Mouse (Mus musculus): ENCODE measurements around the gene Fam168a. TPM values are rescaled to one million over a fixed set of nuclear protein-coding genes. Genes with fewer than 3 reads are reported as not detected.
A peak's percentile ranks its signal among the peaks of the same experiment; 100 is the strongest.

Gene Fam168a
- polyA plus RNA-seq (2015; fragmentation: Nextera tagmentation; extraction: Ambion mirVana), result 13.2 and 14.6 TPM in 2 replicates

DNA sequence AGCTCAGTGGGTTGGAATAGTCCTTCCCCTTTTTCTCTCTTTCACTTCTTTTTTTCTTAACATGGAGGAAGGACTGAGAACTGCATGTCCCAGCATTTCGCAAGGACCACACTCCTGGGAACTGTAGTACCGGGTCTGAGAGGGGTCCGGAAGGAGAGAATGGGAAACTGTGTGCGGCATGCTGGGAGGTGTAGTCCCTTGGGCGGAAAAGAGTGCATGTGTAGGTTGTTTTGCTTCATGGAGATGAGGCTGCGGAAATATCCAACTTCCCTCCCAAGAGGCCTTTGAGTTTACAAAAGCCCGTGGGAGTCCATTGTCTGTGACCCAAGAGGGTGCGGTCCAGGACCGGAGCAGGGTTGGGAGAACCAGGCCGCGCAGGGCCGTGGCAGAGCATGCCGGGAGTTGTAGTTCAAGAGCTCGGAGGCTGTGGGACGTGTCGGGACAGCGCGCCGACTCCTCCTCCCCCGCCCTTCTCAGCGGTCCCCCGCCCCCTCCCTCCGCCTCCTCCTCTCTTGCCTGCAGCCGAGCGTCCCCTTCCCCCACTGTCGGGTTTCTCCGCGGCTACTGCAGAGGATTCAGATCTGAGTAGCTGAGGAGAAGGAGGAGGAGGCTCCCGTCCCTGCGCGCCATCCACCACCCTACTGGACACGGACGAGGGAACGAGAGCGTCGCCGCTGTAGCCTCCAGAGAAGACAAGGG is at the start of gene Fam168a:
Fam168a (plus strand) TSS at position 493 of the 699 bp plus-strand sequence.
- H3K4me1 ChIP-seq (replicated peaks; ENCODE audit: control insufficient read depth, insufficient read depth, low read length), result 0 out of 2 replicates have a peak, but pooled peaks cover 6% of the 10 kb centered on the region
- H3K9ac ChIP-seq (ENCODE audit: low read depth, low read length), result peak within 1 kb of the TSS; percentile 85
- H3K36me3 ChIP-seq (ENCODE audit: control insufficient read depth, insufficient read depth), result no peaks in the 10 kb centered on the region
- peak within 1 kb of the TSS; percentile 76 for H3K27ac ChIP-seq (ENCODE audit: low read depth, low read length)
- TF ChIP-seq CTCF (IDR thresholded peaks at IDR 0.05; ENCODE audit: low read depth), result peak; percentile 50
- H3K27me3 ChIP-seq (replicated peaks; ENCODE audit: control insufficient read depth, insufficient read depth, low read length), result no peaks in the 10 kb centered on the region
- under 1% methylated on average over 33 of the region's 37 CpGs for WGBS
- no peaks in the 10 kb centered on the region for H3K9me3 ChIP-seq (ENCODE audit: control insufficient read depth)
- peak within 1 kb of the TSS; percentile 89 for H3K4me2 ChIP-seq (replicated peaks; ENCODE audit: low read depth)
- peak within 1 kb of the TSS; percentile 85 for H3K4me3 ChIP-seq (ENCODE audit: low read depth, low read length)
- peak; percentile 99 for ATAC-seq

DNA sequence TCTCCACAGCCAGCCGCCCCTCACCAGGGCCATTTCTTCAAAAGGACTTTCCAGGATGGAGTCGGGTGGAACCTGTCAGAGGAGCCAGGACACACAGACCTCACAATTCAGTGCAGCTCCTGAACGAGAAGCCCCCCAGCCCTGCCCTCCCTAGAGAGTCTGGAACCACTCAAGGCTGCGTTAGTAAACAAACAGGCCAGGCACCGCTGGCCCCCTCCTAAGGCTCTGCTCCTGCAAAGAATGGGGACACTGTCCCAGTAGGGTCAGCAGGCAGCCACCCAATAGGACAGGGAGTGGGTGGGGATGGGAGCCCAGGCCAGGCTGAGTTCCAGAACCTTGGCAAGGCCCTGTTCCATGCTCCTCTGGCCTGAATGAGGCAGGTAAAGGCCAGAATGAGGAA is 49.7 kb upstream of the Fam168a start:
- WGBS, result 44% methylated on average over 5 of the region's 5 CpGs

DNA sequence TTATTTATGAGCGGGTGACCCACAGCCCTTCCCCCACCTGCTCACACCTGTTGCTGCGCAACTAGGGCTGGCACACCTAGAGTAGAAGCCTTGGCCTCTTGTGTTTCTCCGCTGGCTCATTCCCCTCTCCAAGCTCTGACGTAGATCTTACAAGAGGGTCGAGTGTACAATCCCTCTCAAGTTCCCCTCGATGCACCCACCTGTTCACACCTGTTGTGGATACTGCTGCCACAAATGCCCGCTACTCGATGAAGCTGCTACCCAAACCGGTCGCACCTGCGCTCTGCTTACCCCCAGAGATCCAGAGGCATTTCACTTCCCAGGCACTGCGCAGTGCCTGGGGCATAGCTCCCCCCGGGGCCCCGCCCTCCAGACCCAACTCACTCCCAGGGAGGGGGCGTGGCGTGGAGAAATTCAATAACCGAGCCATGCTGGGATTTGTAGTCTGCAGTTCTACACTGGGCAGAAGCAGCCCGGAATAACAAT is 48.3 kb upstream of the Fam168a start:
- 0 out of 2 replicates have a peak, but pooled peaks cover 3% of the 10 kb centered on the region for H3K4me1 ChIP-seq (replicated peaks; ENCODE audit: control insufficient read depth, insufficient read depth, low read length)
- H3K4me3 ChIP-seq (ENCODE audit: low read depth, low read length), result peak overlapping the region; percentile 8
- H3K27me3 ChIP-seq (replicated peaks; ENCODE audit: control insufficient read depth, insufficient read depth, low read length), result no peaks in the 10 kb centered on the region
- no peak overlapping the region for H3K9ac ChIP-seq (ENCODE audit: low read depth, low read length)
- peak; percentile 69 for ATAC-seq
- H3K36me3 ChIP-seq (ENCODE audit: control insufficient read depth, insufficient read depth), result no peaks in the 10 kb centered on the region
- no peak for TF ChIP-seq CTCF (IDR thresholded peaks at IDR 0.05; ENCODE audit: low read depth)
- peak overlapping the region; percentile 56 for H3K4me2 ChIP-seq (replicated peaks; ENCODE audit: low read depth)
- WGBS, result 25% methylated on average over 18 of the region's 18 CpGs
- H3K27ac ChIP-seq (ENCODE audit: low read depth, low read length), result no peak overlapping the region
- H3K9me3 ChIP-seq (ENCODE audit: control insufficient read depth), result no peaks in the 10 kb centered on the region

More for the DNA sequence above, 49.7 kb upstream of the Fam168a start:
- Histone ChIP-seq H3K4me3 (ENCODE audit: low read depth, low read length) (no peak overlapping the region), H3K27ac (ENCODE audit: low read depth, low read length) (no peak overlapping the region), H3K9me3 (ENCODE audit: control insufficient read depth) (no peaks in the 10 kb centered on the region), H3K4me2 (replicated peaks; ENCODE audit: low read depth) (no peak overlapping the region; the same call in 1 of the 2 replicates), H3K9ac (ENCODE audit: low read depth, low read length) (no peak overlapping the region), H3K36me3 (ENCODE audit: control insufficient read depth, insufficient read depth) (no peaks in the 10 kb centered on the region), H3K27me3 (replicated peaks; ENCODE audit: control insufficient read depth, insufficient read depth, low read length) (no peaks in the 10 kb centered on the region), H3K4me1 (replicated peaks; ENCODE audit: control insufficient read depth, insufficient read depth, low read length) (0 out of 2 replicates have a peak, but pooled peaks cover 3% of the 10 kb centered on the region)
- ATAC-seq, result no peak
- no peak for TF ChIP-seq CTCF (IDR thresholded peaks at IDR 0.05; ENCODE audit: low read depth)

DNA sequence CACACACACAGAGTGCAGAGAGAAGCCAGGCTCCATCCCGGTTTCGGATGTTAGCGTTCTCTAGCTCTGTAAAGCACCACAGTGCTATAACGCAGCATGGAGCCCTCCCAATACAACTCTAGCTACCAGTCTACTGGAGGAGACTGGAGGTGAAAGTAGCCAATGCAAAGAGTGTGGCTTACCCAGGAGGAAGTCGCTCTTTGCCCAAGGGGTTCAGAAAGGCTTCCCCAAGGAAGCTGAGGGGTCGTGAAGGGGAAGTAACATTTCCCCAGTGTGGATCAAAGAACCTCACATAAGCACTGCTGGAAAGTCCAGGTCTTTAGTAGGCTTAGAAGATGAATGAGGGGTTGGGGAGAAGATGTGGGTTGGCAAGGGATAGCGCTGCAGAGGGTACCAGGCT is 45.2 kb upstream of the Fam168a start:
- H3K36me3 ChIP-seq (ENCODE audit: control insufficient read depth, insufficient read depth), result no peaks in the 10 kb centered on the region
- ATAC-seq, result no peak
- 0 out of 2 replicates have a peak, but pooled peaks cover 3% of the 10 kb centered on the region for H3K4me1 ChIP-seq (replicated peaks; ENCODE audit: control insufficient read depth, insufficient read depth, low read length)
- no peak overlapping the region for H3K4me2 ChIP-seq (replicated peaks; ENCODE audit: low read depth)
- no peak overlapping the region for H3K27ac ChIP-seq (ENCODE audit: low read depth, low read length)
- 85% methylated on average over 7 of the region's 7 CpGs for WGBS
- H3K9ac ChIP-seq (ENCODE audit: low read depth, low read length), result no peak overlapping the region
- H3K27me3 ChIP-seq (replicated peaks; ENCODE audit: control insufficient read depth, insufficient read depth, low read length), result no peaks in the 10 kb centered on the region
- H3K9me3 ChIP-seq (ENCODE audit: control insufficient read depth), result no peaks in the 10 kb centered on the region
- no peak overlapping the region for H3K4me3 ChIP-seq (ENCODE audit: low read depth, low read length)
- no peak for TF ChIP-seq CTCF (IDR thresholded peaks at IDR 0.05; ENCODE audit: low read depth)

DNA sequence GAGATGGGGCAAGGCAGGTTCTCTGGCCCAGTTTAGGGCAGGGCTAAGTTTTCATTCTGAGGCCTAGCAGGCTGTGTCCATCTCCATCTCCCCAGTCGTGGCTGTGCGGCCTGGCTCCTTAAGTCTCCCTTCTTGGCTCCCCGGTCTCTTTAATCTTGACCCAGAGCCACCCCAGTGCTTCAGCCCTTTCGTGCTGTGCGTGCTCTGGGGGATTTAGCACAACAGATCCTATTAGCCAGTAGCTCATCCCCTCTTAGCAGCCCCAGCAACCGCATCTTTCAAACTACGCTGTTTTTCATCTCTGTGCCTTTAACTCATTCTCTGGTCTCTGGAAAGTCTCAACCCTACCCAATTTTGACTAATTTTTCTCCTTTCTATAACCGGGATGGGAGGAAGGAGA is 44.2 kb upstream of the Fam168a start, which contains the start of gene Plekhb1:
Plekhb1 (minus strand) TSS at position 184 of the 400 bp plus-strand sequence.
- no peak for ATAC-seq
- Histone ChIP-seq H3K27me3 (replicated peaks; ENCODE audit: control insufficient read depth, insufficient read depth, low read length) (no peaks in the 10 kb centered on the region), H3K36me3 (ENCODE audit: control insufficient read depth, insufficient read depth) (no peaks in the 10 kb centered on the region), H3K27ac (ENCODE audit: low read depth, low read length) (no peak within 1 kb of the TSS; the same call in 1 of the 2 replicates), H3K4me2 (replicated peaks; ENCODE audit: low read depth) (peak within 1 kb of the TSS; percentile 32; the same call in 1 of the 2 replicates), H3K9me3 (ENCODE audit: control insufficient read depth) (no peaks in the 10 kb centered on the region), H3K4me1 (replicated peaks; ENCODE audit: control insufficient read depth, insufficient read depth, low read length) (0 out of 2 replicates have a peak, but pooled peaks cover 3% of the 10 kb centered on the region), H3K9ac (ENCODE audit: low read depth, low read length) (no peak within 1 kb of the TSS), H3K4me3 (ENCODE audit: low read depth, low read length) (no peak within 1 kb of the TSS)
- WGBS, result 75% methylated on average over 8 of the region's 8 CpGs
- TF ChIP-seq CTCF (IDR thresholded peaks at IDR 0.05; ENCODE audit: low read depth), result no peak

DNA sequence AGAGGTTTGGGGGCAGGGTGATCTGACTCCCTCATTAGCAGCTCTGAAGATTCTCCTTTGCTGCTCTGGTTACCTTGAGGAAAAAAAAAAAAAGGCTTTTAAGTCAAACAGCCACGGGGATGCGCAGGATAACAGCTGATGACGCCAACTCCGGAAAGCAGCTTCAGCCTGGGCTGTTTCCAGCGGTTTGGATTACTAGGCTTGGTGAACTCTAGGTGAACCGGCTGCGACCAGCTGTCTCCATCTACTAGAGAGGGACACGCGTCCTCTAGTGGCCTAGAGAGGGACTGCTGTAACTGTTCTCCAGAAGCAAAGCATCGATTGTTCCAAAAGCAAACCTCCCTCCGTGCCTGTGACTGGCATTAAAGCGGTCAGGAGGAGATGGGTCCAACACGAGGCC is 43.2 kb upstream of the Fam168a start:
- no peak overlapping the region for H3K9ac ChIP-seq (ENCODE audit: low read depth, low read length)
- peak overlapping the region; percentile 32; the same call in 1 of the 2 replicates for H3K4me2 ChIP-seq (replicated peaks; ENCODE audit: low read depth)
- peak; percentile 99 for TF ChIP-seq CTCF (IDR thresholded peaks at IDR 0.05; ENCODE audit: low read depth)
- H3K36me3 ChIP-seq (ENCODE audit: control insufficient read depth, insufficient read depth), result no peaks in the 10 kb centered on the region
- H3K27me3 ChIP-seq (replicated peaks; ENCODE audit: control insufficient read depth, insufficient read depth, low read length), result no peaks in the 10 kb centered on the region
- H3K4me3 ChIP-seq (ENCODE audit: low read depth, low read length), result no peak overlapping the region
- H3K9me3 ChIP-seq (ENCODE audit: control insufficient read depth), result no peaks in the 10 kb centered on the region
- 0 out of 2 replicates have a peak, but pooled peaks cover 3% of the 10 kb centered on the region for H3K4me1 ChIP-seq (replicated peaks; ENCODE audit: control insufficient read depth, insufficient read depth, low read length)
- no peak overlapping the region; the same call in 1 of the 2 replicates for H3K27ac ChIP-seq (ENCODE audit: low read depth, low read length)
- 1% methylated on average over 13 of the region's 13 CpGs for WGBS
- peak; percentile 78 for ATAC-seq
